Mouse (Mus musculus): ENCODE results near the gene Dctn3. TPM values are rescaled to one million over a fixed set of nuclear protein-coding genes. Genes with fewer than 3 reads are reported as not detected.
"Not testable (repeated sequence)": the region's sequence is repeated elsewhere in the genome, so short reads cannot be mapped to it uniquely, and the experiment has no call there.

Dctn3 gene
- total RNA-seq, 2 experiments from 2014 or later = 80.5 to 100 TPM

DNA sequence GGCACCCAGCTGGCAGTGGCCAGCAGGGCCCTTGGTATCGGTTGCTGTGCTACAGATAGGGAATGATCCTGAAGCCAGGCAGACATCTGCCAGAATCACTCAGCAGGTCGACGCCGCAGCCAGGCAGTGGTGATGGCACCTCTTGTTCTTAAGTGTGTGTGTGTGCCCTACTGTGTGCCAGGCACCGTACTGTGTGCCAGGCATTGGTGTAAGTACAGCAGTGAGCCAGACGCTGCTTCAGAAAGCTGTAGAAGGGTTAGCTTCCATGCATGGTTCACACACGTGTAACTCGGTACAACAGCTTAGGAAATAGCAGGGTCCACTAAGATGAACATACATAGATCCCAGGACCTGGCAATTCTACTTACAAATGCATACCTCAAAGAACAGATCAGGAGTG is 22.7 kb downstream of the Dctn3 start:
- ATAC-seq (ENCODE audit: poor library complexity, severe bottlenecking) = not testable (repeated sequence)

DNA sequence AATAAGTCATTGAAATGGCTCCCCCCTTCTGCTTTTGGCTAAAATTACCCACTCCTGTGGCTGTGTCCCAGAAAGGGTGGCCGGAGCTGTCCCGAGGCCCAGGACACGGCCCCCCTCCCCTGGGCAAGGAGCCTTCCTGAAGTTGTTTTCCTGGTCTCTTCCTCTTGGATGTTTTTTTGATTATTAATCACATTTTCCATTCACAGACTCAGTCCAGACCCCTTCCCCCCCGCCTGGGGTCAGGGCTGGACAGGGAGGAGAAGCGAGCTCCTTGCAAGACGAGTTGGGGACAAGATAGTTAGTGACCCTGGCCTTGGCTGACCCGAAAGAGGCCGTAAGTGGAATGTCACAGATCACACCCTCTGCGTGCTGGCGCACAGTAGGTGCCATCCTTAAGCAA is 23.2 kb downstream of the Dctn3 start, which contains the start of gene Il11ra1:
Gene Il11ra1 (plus strand): TSS at position 207 of the 400 bp plus-strand sequence.
- not testable (repeated sequence) for ATAC-seq (ENCODE audit: poor library complexity, severe bottlenecking)

DNA sequence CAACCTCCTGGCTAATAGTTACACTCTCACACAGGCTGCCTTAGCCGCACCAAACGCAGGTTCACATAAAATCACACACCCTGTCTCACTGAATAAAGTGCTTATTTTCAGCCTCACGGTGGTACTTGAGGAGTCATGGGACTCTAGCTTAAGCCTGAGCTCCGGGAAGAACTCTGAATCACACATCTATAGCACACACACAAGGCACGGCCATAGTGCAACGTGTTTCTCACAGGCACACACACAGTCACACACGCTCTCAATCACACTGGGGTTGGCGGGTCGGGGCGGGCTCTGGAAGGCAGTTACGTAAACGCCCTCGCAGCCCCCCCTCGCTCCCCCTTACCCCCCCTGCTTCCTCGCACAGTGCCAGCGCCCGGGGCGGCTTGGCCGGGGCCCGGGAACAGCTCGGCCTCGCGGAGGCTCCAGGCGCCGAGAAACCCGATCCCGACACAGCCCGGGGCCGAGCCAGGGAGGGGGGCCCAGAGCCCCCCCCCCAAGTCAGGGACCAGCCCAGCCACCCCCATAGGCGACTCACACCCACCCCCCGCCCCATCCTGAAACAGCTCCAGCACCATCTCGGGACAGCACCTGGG is 24.5 kb downstream of the Dctn3 start:
- ATAC-seq (ENCODE audit: poor library complexity, severe bottlenecking) = not testable (repeated sequence)

DNA sequence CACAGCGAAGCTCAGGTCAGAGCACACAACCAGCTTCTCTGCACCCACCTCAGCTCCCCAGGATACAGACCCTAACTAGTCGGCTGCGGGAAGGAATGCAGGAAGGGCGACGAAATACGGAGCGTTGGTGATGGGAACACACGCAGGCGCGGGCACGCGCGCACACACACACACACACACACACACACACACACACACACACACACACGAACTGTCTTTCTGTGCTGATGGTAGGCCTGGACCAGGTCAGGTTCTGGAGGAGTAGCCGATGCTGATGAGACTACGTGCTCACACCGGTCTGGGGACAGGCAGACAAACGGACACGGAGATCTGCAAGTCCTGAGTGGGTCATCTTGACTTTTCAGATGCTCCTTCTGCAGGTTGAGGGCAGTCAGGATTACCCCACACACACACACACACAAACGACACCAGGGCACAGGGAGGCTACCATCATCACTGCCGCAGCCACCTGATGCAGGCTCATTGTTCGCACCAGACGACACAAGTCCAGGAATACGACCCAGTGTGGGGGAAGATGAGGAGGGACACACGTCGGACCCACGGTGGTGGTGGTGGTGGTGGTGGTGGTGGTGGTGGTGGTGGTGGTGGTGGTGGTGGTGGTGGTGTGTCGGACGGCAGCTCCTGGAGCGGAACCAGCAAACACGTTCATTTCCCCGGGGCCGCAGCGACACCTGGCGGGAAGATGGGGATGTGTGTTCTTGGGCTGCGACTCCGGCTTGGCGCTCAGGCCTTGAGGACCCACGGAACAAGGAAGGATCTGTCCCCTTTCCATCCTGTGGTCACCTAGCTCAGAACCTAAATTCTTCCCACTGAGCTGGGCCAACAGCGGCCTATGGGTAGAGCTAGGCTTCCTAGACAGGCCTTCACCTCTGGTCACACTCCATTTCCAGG is 25.8 kb downstream of the Dctn3 start, which contains the start of gene Cntfr:
Gene Cntfr (minus strand): TSS at position 160 of the 912 bp plus-strand sequence.
- not testable (repeated sequence) for ATAC-seq (ENCODE audit: poor library complexity, severe bottlenecking)

DNA sequence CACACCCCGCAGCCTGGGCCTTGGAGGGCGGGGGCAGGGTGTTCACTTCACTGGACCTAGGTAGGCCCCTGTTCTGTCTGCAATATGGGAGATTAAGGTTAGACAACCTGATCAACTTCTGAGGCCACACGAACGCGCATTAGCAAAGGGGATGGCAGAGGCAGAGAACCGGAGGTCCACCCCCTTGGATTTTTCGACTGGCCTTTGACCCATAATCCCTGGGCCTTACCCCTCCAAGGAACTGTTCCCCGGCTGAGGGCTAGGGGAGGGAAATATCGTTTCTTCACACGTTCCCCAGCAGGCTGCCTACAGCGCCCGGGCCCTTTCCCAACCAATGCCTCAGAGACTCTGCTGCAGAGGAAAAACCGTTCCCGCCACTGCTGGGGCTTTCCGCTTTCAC is 26.5 kb downstream of the Dctn3 start:
- not testable (repeated sequence) for ATAC-seq (ENCODE audit: poor library complexity, severe bottlenecking)

DNA sequence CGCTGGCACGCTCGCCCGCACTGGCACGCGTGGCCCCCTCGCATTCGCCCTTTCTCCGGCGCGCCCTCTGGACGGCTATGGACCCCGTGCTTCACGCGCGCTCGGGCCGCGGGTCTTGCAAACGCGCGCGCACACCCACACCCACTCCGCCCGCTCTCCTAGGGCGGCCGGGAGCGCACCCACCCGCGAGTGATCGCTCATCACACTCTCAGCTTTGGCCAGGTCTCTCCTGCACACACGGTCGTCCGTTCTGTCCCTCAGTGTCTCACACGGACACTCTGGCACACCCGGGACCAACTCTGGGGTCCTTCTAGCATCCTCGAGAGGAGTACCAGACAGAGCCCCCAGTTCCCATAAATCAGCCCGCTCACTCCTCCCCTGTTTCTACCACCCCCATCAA is 27.2 kb downstream of the Dctn3 start:
- not testable (repeated sequence) for ATAC-seq (ENCODE audit: poor library complexity, severe bottlenecking)

DNA sequence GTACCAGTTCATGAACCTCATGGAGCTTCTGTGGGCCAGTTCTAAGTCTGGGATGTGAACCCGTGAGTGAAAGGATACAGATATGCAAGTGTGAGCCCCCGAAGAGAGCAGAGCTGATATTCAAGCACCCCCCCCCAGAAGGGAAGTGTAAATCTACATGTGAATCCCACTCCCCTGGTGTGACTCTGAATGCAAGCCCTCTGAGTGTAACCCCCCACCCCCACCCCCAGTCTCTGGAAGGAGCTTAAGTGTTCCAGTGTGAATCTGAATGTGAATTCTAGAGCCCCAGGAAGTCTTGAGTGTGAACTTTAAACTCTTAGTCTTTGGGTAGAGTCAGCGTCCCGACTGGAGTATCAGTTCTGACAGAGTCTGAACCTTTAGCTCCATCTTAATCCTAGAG is 29.5 kb downstream of the Dctn3 start:
- ATAC-seq (ENCODE audit: poor library complexity, severe bottlenecking) = not testable (repeated sequence)

DNA sequence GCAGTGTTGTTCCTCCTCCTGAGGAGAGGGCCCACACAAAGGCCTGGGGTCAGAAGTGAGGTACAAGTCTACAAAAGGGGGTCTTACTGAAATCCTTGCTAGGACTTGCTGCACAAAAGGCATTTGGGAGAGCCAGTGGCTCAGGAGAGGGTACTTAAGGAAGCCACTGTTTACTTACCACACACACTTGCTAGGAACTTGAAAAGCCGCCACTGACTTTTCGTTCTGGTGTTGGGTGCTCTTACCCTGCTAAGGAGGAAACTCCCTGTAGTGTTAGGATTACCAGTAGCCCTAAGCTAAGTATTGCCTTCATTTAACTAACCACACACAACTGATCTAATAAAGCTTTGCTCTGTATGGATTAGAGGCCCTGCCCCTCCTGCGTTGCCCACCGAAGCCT is 33.0 kb downstream of the Dctn3 start:
- ATAC-seq (ENCODE audit: poor library complexity, severe bottlenecking) = not testable (repeated sequence)

DNA sequence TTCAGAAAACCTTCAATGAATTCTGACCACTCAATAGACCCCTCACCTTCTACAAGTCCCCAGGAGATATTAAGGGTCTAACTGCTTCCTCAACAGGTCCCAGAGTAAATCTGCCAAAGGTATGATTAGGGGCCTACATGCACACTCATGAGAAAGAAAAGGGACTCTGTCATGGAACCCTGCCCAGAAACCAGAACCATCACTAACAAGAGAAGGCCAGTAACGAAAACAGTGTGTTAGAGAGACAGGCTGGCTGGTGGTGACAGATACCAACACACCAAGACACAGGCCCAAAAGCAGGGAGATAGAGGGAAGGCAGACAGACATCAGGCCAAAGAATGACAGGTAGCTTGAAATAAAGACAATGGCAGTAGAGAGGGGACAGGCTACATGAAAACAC is 34.4 kb downstream of the Dctn3 start:
- not testable (repeated sequence) for ATAC-seq (ENCODE audit: poor library complexity, severe bottlenecking)

DNA sequence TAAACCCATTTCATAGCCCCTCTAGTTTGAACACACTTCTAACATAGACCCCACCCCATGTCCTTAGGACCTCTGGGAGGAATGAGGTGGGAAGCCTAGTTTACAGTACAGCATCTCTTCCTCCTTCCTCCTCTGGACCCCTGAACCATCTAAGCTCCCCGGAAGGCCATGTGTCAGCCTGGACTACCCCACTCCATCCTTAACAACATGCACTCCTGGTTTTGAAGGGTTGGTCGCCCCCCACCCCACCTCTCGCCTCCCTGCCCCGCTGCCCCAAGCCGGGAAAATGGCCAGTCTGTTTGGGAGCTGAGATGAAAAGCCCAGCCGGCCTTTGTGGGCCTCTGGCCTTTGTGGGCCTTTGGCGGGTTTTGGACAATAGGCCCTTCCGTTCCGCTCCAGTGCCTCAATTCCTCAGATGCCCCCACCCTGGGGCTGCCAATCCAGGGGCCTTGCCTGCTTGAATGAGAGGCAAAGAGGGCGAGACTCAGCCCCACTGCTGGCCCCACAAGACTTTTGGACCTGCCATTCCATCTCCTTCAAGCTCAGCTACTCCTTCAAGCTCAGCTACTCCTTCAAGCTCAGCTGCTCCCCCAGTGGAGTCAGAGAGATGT is 37.0 kb downstream of the Dctn3 start:
- ATAC-seq (ENCODE audit: poor library complexity, severe bottlenecking) = not testable (repeated sequence)

DNA sequence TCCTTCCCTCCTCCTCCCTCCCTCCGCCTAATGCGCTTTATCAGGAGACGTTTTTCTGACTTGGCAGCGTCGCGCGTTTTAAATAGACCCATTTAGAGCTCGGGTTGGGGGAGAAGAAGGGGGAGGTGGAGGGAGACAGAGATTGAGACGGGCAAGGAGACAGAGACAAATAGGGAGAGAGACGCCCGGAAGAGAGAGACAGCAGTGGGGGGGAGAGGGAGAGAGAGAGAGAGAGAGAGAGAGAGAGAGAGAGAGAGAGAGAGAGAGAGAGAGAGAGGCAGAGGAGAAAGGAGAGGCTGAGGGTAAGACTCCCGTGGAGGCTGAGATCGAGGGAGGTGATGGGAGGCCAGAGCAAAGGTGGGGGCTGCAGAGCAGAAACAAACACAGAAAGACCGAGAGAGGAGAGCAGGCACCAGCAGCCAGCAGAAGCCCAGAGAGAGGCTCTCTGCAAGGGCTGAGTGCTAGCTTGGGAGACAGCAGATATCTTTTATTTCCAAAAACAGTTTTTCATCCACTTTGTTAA is 38.0 kb downstream of the Dctn3 start:
- not testable (repeated sequence) for ATAC-seq (ENCODE audit: poor library complexity, severe bottlenecking)

DNA sequence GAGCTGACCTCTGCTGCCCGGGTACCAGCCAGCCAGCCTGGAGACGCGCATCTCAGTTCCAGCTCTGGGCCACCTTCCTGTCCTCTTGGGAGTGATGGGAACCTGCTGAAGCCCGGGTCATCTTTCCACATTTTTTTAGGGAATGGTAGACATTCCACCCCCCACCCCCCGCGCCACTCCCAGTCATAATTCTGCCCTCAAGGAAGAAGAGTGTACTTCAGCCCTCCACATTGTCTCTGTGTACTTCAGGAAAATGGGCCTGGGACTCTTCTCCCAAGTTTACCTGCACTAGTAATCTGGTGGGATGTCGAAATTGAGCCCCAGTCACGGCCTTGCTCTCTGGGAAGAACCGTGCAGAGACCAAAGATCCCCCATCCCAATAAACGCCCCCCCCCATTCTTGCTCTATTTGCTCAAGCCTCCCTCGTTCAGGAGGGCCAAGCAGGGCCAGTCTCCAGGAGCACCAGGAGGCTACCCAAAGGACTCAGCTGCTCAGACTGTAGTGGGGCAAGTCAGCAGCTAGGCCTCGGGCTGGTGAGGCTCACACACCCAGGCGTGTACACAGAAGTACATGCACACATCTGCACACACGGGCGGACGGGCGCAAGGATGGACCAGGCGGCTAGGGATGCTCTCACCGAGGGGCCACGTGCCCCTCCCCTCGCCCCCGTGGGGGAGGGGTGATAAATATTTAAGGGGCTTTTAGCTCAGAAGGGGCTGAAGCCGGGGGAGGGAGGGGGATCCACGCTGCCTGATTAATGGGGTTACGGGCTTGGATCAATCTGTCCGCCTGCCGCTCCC is 38.6 kb downstream of the Dctn3 start:
- not testable (repeated sequence) for ATAC-seq (ENCODE audit: poor library complexity, severe bottlenecking)

DNA sequence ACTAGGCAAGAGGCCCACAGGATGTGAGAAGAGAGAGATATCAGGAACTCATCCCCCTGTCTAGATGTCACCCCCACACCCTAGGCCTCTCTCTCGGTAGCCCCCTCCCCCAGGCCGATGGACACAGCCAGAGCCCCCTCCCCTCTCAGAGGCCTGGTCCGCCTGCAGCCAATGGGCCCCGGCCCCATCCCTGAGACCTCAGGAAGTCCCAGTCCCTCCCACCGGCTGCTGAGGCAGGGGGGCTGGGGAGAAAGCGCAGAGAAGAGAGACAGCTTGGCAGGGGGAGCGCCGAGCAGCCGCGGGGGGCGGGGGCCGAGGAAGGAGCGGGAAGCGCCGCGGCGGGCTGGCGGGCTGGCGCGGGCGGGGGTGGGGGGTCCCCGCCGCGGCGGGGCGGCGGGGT is 39.7 kb downstream of the Dctn3 start:
- ATAC-seq (ENCODE audit: poor library complexity, severe bottlenecking) = not testable (repeated sequence)

DNA sequence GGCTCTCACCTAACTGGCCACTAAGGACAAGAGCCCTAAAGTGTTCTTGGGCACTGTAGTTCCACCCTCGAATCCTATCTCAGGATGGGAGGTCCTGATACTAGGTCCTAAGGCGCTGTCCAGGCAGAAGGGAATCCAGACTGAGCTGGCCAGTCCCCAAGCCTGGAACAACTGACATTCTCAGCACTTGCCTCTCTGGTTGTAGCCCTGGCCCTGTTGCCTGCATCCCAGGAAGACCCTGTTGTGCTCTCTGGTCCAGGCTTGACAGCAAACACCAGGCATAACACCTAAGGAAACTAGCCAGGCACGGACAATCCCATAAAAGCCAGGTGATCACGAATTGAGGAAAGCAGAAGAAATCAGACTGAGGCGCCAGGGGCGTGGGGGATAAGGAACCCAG is 40.2 kb downstream of the Dctn3 start:
- no peak for ATAC-seq (ENCODE audit: poor library complexity, severe bottlenecking)

DNA sequence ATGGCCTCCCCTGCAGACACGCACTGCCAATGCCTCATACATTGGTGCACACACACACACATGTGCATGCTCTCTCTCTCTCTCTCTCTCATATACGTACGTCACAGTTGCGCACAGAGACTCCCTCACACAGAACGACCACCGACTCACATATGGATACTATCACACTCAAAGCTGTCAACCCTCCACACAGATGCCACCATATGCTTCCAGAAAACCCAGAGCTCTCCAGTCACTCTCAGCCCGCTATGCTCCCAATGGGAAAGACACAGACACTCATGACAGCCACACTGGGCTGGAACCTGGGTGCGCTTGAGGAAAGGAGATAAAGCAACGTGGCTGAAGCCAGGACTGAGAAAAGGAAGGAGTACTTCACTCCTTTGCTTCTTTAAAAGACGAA is 41.0 kb downstream of the Dctn3 start:
- ATAC-seq (ENCODE audit: poor library complexity, severe bottlenecking) = no peak

DNA sequence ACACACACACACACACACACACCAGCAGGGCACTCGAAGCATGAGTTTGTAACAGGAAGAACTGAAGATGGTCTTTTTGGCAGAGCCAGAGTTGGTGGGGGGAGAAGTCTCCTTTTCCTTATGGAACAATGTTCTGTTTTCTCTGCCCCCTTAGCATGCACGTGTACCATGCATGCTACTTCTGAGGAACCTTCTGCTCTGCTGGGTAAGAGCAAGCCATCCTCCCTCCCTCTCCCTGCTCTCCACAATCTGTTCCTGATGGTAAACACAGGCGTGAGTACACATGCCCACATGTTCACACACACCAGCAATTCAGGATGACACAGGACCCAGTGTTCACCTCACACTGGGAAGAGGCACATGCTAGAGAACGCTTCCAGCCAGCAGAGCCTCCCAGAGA is 41.8 kb downstream of the Dctn3 start:
- no peak for ATAC-seq (ENCODE audit: poor library complexity, severe bottlenecking)

DNA sequence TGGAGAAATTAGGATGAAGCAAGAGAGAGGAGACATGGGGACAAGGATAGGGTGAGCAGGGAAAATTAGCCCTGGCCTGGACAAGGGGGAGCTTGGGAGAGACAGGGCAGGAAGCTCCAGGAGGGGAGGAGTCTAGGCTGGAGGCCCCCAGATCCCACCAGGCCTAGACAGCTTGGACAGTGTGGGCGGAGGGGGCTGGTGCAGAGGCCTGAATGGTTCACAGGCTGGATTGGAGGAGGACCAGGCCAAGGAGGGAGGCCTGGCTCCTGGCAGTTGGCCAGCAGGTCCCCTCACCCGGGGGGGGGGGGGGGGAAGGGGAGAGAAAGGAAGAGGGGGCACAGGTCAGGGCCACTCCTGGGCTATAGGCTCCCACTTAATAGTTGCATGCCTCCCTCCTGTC is 43.7 kb downstream of the Dctn3 start:
- ATAC-seq (ENCODE audit: poor library complexity, severe bottlenecking) = no peak

DNA sequence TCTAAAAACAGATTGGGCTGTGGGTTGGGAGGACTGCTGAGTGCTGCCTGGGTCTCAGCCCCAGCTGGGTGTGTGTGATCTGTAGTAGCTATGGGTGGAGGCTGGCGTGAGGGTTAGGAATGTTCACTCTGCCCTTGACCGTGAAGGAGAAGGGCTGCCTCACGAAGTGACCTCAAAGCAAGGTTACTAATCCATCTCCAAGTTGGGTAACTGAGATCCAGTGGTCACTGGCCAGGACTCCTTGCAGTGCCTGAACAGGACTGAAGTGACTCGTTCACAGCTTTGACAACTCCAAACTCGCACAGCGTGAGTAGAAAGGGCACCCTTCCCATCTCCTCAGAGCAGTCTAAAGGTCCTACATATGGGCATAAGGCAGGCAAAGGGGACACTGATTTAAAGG is 44.1 kb downstream of the Dctn3 start:
- no peak for ATAC-seq (ENCODE audit: poor library complexity, severe bottlenecking)

DNA sequence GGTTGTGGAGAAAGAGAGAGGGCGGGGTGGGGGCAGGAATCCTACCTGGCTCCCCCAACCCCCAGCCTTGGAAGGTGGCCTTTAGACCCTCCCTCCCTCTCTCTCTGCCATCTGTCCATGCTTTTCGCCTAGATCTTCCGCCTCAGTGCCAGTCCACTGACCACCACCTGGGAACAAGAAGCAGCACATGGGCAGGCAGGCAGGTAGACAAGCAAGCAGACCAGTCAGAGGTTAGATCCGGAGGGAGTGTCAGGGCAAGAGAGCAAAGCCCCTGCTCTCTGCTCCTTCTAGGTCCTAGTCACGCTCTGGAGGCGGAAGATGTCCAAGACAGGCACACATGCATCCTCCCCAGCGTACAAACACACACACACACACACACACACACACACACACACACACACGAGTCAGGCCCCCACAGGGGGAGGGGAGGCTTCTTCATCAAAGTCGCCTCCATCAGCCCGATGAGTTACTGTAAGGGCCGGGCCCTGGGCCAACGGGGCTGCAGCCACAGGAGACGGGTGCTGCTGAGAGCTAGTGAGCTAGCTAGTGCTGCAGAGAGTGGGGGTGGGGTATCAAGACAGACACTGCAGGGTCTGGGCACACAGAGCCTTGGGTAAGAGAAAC is 45.9 kb downstream of the Dctn3 start:
- no peak for ATAC-seq (ENCODE audit: poor library complexity, severe bottlenecking)
